Mouse (Mus musculus) bone marrow, adult 2 months (tissue): ENCODE data around the gene Fry.

Experiments
- CTCF ChIP-seq: fragments of 200-500 bp; IDR thresholded peaks from 2 replicates; pipeline ENCODE4 v1.5.1; 2011; ENCODE audit warnings: low read length, control low read depth; ENCODE audit not compliant: control insufficient read depth, insufficient read depth
- POLR2A ChIP-seq: fragments of 200-500 bp; IDR thresholded peaks from 2 replicates; pipeline ENCODE4 v1.6.1; 2011; ENCODE audit warnings: low read depth, mild to moderate bottlenecking, control low read depth, low read length, borderline replicate concordance; ENCODE audit not compliant: control insufficient read depth

- TF ChIP-seq POLR2A (no peak), CTCF (no peak)
Measured at GRCm38 (mm10) chr5:150259191-150260053, 141.0 kb downstream of the Fry start.
